Mouse (Mus musculus): ENCODE data around the gene 1700057G04Rik.

DNA sequence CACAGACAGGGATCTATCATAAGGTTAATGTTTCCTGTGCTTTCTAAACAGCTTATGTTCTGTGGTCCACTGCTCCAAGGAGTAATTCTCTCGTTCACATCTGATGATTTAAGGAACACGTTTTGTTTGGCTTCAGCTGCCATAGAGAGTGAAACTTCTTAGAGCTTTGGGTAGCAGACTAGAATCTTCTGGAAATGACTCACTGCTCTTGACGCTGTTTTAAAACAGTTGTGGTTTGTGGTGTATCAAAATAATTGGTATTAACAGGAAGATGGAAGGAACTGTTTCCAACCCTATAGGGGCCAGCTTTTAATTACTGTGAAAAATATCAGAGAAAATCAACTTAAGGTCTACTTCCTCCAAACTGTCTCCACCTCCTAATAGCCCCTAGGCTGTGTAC, 75.2 kb downstream of the 1700057G04Rik start:
- no peak for TF ChIP-seq CTCF (IDR thresholded peaks at IDR 0.05; ENCODE audit: low read depth)
- TF ChIP-seq EP300 (IDR thresholded peaks at IDR 0.05; ENCODE audit: low read depth) = no peak

Measured in liver, postnatal 0 days (tissue).